Mouse (Mus musculus) MEL (cell line): ENCODE results near the gene Tiam1. TPM values are rescaled to one million over a fixed set of nuclear protein-coding genes. Genes with fewer than 3 reads are reported as not detected.

Experiments
- DNase-seq: peaks from one replicate; pipeline ENCODE4 v3.0.0; 2011; ENCODE audit warnings: low read depth, low spot score
- H3K27ac ChIP-seq: 2 replicates; pipeline ENCODE4 v1.5.1; 2012; ENCODE audit warnings: low read depth, mild to moderate bottlenecking, control low read depth, low read length, moderate library complexity; ENCODE audit not compliant: control insufficient read depth
- H3K27me3 ChIP-seq, 2 experiments: fragments of 150-350 bp in 1 of 2; sonication (generic) in 1 of 2; 2 replicates each; pipeline ENCODE4 v1.6.1; 2012; ENCODE audit warnings: low read length in 2 of 2, mild to moderate bottlenecking in 2 of 2, improper control_type of control experiment in 1 of 2, moderate library complexity in 1 of 2; ENCODE audit not compliant: insufficient read depth in 2 of 2, control insufficient read depth in 1 of 2
- H3K36me3 ChIP-seq, 2 experiments: 2 replicates each; pipeline ENCODE4 v1.6.1; 2012 to 2014; ENCODE audit warnings: low read length in 2 of 2, improper control_type of control experiment in 1 of 2, inconsistent platforms in 1 of 2, mild to moderate bottlenecking in 1 of 2; ENCODE audit not compliant: insufficient read depth in 2 of 2, control insufficient read depth in 1 of 2
- H3K4me1 ChIP-seq, 2 experiments: fragments of 150-350 bp in 1 of 2; sonication (generic) in 1 of 2; 2 replicates each; pipeline ENCODE4 v1.6.1; 2012; ENCODE audit warnings: low read length in 2 of 2, improper control_type of control experiment in 1 of 2, mild to moderate bottlenecking in 1 of 2; ENCODE audit not compliant: insufficient read depth in 2 of 2, control insufficient read depth in 1 of 2
- H3K4me3 ChIP-seq, 2 experiments: fragments of 150-350 bp in 1 of 2; sonication (generic) in 1 of 2; 2 replicates each; pipeline ENCODE4 v1.5.1; 2012; ENCODE audit warnings: low read depth in 2 of 2, low read length in 2 of 2, mild to moderate bottlenecking in 2 of 2, moderate library complexity in 2 of 2, control low read depth in 1 of 2, improper control_type of control experiment in 1 of 2; ENCODE audit not compliant: control insufficient read depth in 1 of 2, insufficient read depth in 1 of 2
- H3K79me2 ChIP-seq: 2 replicates; pipeline ENCODE4 v1.6.1; 2012; ENCODE audit warnings: mild to moderate bottlenecking, low read length, moderate library complexity; ENCODE audit not compliant: control insufficient read depth, poor library complexity, insufficient read depth
- H3K9ac ChIP-seq: 2 replicates; pipeline ENCODE4 v1.6.1; 2012; ENCODE audit warnings: low read depth, mild to moderate bottlenecking, control low read depth, low read length, moderate library complexity; ENCODE audit not compliant: control insufficient read depth, poor library complexity, severe bottlenecking
- H3K9me3 ChIP-seq: fragments of 150-350 bp; sonication (generic); replicated peaks from 2 replicates; pipeline ENCODE4 v1.6.1; 2012; ENCODE audit warnings: mild to moderate bottlenecking, low read length, improper control_type of control experiment, moderate library complexity; ENCODE audit not compliant: insufficient read depth
- BHLHE40 ChIP-seq: IDR thresholded peaks from 2 replicates; pipeline ENCODE4 v1.6.1; 2012; ENCODE audit warnings: low read depth, mild to moderate bottlenecking, inconsistent platforms, low read length, improper control_type of control experiment, borderline replicate concordance
- CHD1 ChIP-seq: IDR thresholded peaks from 2 replicates; pipeline ENCODE4 v1.6.1; 2012; ENCODE audit warnings: low read depth, mild to moderate bottlenecking, inconsistent platforms, low read length, improper control_type of control experiment
- CTCF ChIP-seq, 3 experiments: IDR thresholded peaks in 2 of 3; conservative IDR thresholded peaks in 1 of 3; 2 replicates each; pipeline ENCODE4 v1.5.1; 2011 to 2012; ENCODE audit warnings: low read length in 3 of 3, low read depth in 2 of 3, mild to moderate bottlenecking in 2 of 3, improper control_type of control experiment in 1 of 3, inconsistent platforms in 1 of 3, mixed read lengths in 1 of 3, moderate library complexity in 1 of 3; ENCODE audit not compliant: control insufficient read depth in 1 of 3, insufficient read depth in 1 of 3, poor library complexity in 1 of 3, severe bottlenecking in 1 of 3
- ELF1 ChIP-seq: IDR thresholded peaks from 2 replicates; pipeline ENCODE4 v1.6.1; 2014; ENCODE audit warnings: low read depth, mild to moderate bottlenecking, inconsistent platforms, low read length, improper control_type of control experiment, moderate library complexity
- EP300 ChIP-seq, 2 experiments: IDR thresholded peaks; 2 replicates each; pipeline ENCODE4 v1.6.1; 2011; ENCODE audit warnings: improper control_type of control experiment in 2 of 2, low read length in 2 of 2, low read depth in 1 of 2, mild to moderate bottlenecking in 1 of 2
- ETS1 ChIP-seq: IDR thresholded peaks from 2 replicates; pipeline ENCODE4 v1.6.1; 2012; ENCODE audit warnings: low read depth, mild to moderate bottlenecking, inconsistent platforms, low read length, improper control_type of control experiment, moderate library complexity
- GABPA ChIP-seq: IDR thresholded peaks from 2 replicates; pipeline ENCODE4 v1.6.1; 2012; ENCODE audit warnings: low read depth, mild to moderate bottlenecking, inconsistent platforms, low read length, improper control_type of control experiment, moderate library complexity
- KAT2A ChIP-seq: conservative IDR thresholded peaks from 2 replicates; pipeline ENCODE4 v1.6.1; 2012; ENCODE audit warnings: low read depth, low read length, improper control_type of control experiment, inconsistent platforms
- MAFK ChIP-seq: IDR thresholded peaks from 2 replicates; pipeline ENCODE4 v1.6.1; 2011; ENCODE audit warnings: low read depth, mild to moderate bottlenecking, low read length, improper control_type of control experiment, borderline replicate concordance
- NELFE ChIP-seq: IDR thresholded peaks from 2 replicates; pipeline ENCODE4 v1.6.1; 2011; ENCODE audit warnings: low read depth, low read length, improper control_type of control experiment
- NRF1 ChIP-seq: IDR thresholded peaks from 2 replicates; pipeline ENCODE4 v1.6.1; 2014; ENCODE audit warnings: low read depth, mild to moderate bottlenecking, inconsistent platforms, low read length, improper control_type of control experiment, moderate library complexity; ENCODE audit not compliant: poor library complexity, insufficient read depth, severe bottlenecking
- SIN3A ChIP-seq: IDR thresholded peaks from 2 replicates; pipeline ENCODE4 v1.6.1; 2012; ENCODE audit warnings: low read length, improper control_type of control experiment, inconsistent platforms
- SMC3 ChIP-seq: IDR thresholded peaks from 2 replicates; pipeline ENCODE4 v1.6.1; 2011; ENCODE audit warnings: low read depth, low read length, improper control_type of control experiment
- TAL1 ChIP-seq: IDR thresholded peaks from 2 replicates; pipeline ENCODE4 v1.6.1; 2012; ENCODE audit warnings: mild to moderate bottlenecking, inconsistent platforms, low read length, moderate library complexity, mixed read lengths
- TBP ChIP-seq: IDR thresholded peaks from 2 replicates; pipeline ENCODE4 v1.8.0; 2011; ENCODE audit warnings: low read depth, low read length, improper control_type of control experiment
- UBTF ChIP-seq: IDR thresholded peaks from 2 replicates; pipeline ENCODE4 v1.6.1; 2012; ENCODE audit warnings: low read depth, mild to moderate bottlenecking, inconsistent platforms, low read length, improper control_type of control experiment, moderate library complexity, borderline replicate concordance; ENCODE audit not compliant: insufficient read depth
- USF2 ChIP-seq, 2 experiments: IDR thresholded peaks; 2 replicates each; pipeline ENCODE4 v1.6.1; 2011 to 2012; ENCODE audit warnings: improper control_type of control experiment in 2 of 2, low read length in 2 of 2, borderline replicate concordance in 1 of 2, inconsistent platforms in 1 of 2, low read depth in 1 of 2, mild to moderate bottlenecking in 1 of 2; ENCODE audit not compliant: insufficient read depth in 1 of 2
- ZC3H11A ChIP-seq: IDR thresholded peaks from 2 replicates; pipeline ENCODE4 v1.6.1; 2012; ENCODE audit warnings: low read depth, mild to moderate bottlenecking, inconsistent platforms, low read length, improper control_type of control experiment
- ZKSCAN1 ChIP-seq: IDR thresholded peaks from 2 replicates; pipeline ENCODE4 v1.6.1; 2012; ENCODE audit warnings: low read depth, mild to moderate bottlenecking, inconsistent platforms, low read length, improper control_type of control experiment, moderate library complexity
- ZMIZ1 ChIP-seq: IDR thresholded peaks from 2 replicates; pipeline ENCODE4 v1.6.1; 2012; ENCODE audit warnings: low read depth, mild to moderate bottlenecking, inconsistent platforms, low read length, improper control_type of control experiment, moderate library complexity
- polyA plus RNA-seq, 2 experiments: library from polyadenylated mRNA; stranded (reverse) in 1 of 2; unstranded in 1 of 2; fragments of >175 nt in 1 of 2; fragments of >200 nt in 1 of 2; gene quantifications; 2 replicates each; pipeline versions ENCODE4 v1.2.1 to v1.2.4; 2012; ENCODE audit warnings: low replicate concordance in 2 of 2, low read depth in 1 of 2; ENCODE audit not compliant: insufficient read length in 2 of 2, insufficient read depth in 1 of 2, missing spikeins in 1 of 2
- total RNA-seq: library from RNA; depleted of rRNA; stranded (reverse); fragments of 300-350 nt; gene quantifications from 2 replicates; pipeline ENCODE4 v1.2.3, GENCODE M21; 2012

The Tiam1 gene
- total and polyA plus RNA-seq, 3 experiments: 15.0 to 23.9 (median 19.9) TPM

DNA sequence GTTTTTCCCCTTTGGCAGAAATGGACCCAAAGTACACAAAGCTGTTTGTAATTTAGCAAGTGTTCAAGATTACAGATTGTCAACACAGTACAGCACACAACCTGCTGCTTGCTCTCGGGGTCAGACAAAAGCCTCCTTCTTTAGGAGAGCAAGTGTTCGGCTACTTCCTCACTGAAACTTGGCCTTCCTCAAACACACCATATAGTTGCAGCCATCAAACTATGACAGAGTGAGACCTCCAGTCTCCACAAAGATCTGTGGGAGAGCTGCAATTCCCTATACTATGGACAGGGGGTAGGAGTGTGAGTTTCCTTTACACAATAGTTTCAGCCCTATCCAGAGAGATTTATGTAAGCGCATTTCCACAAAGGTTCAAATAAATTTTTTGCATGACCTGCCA, 278.9 kb downstream of the Tiam1 start:
- no peak overlapping the region for H3K4me3 ChIP-seq
- no peaks in the 10 kb centered on the region for H3K9me3 ChIP-seq
- no peak overlapping the region for H3K27ac ChIP-seq
- no peak for TF ChIP-seq ZC3H11A
- no peak for TF ChIP-seq UBTF
- no peak for TF ChIP-seq CTCF (IDR thresholded peaks at IDR 0.05 in 2 of 3, conservative IDR thresholded peaks at IDR 0.05 in 1 of 3; ENCODE audit: control insufficient read depth in 1 of 3, insufficient read depth in 1 of 3, low read depth in 2 of 3, low read length in 3 of 3, poor library complexity in 1 of 3, severe bottlenecking in 1 of 3)
- no peak for TF ChIP-seq NELFE
- no peak for TF ChIP-seq SMC3
- no peak for TF ChIP-seq TAL1
- TF ChIP-seq, all 39 proteins: peak for 0
- Histone ChIP-seq H3K9ac (no peak overlapping the region), H3K36me3 (peaks cover 0 to 15% of the 10 kb centered on the region in 2 experiments; a peak in 2 of 4 replicates), H3K79me2 (no peaks in the 10 kb centered on the region), H3K27me3 (no peaks in the 10 kb centered on the region), H3K4me1 (peaks cover 2 to 16% of the 10 kb centered on the region in 2 experiments; a peak in 3 of 4 replicates)
- DNase-seq: no peak

DNA sequence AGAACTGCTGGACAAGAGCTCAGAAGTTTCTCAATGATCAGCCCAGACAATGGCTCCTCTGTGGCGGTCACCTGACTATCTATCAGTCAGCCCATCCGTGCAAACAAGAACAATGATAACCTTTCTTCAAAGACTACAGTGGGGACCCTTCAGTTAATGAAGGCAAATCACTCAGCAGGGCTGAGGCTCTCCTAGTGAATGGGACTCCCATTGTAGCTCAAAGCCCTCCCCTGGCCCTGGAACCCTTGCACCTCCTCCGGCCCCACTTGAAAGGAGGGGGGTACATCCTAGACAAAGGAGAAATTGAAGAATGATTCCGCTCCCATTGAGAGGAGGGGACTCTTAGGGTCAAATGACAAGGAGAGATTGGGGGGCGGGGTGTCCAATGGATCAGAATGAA, 280.3 kb downstream of the Tiam1 start:
- DNase-seq: no peak
- Histone ChIP-seq H3K27ac (no peak overlapping the region), H3K4me3 (no peak overlapping the region), H3K4me1 (peaks cover 0 to 5% of the 10 kb centered on the region in 2 experiments; a peak in 2 of 4 replicates), H3K9me3 (no peaks in the 10 kb centered on the region), H3K9ac (no peak overlapping the region), H3K36me3 (peaks cover 0 to 3% of the 10 kb centered on the region in 2 experiments; a peak in 1 of 4 replicates), H3K27me3 (no peaks in the 10 kb centered on the region), H3K79me2 (no peaks in the 10 kb centered on the region)
- TF ChIP-seq ETS1 (no peak), BHLHE40 (no peak), KAT2A (no peak), EP300 (IDR thresholded peaks at IDR 0.05; ENCODE audit: low read depth in 1 of 2, low read length in 2 of 2) (no peak), GABPA (no peak), ELF1 (no peak), CHD1 (no peak), NRF1 (no peak), ZMIZ1 (no peak), MAFK (no peak), USF2 (IDR thresholded peaks at IDR 0.05; ENCODE audit: borderline replicate concordance in 1 of 2, insufficient read depth in 1 of 2, low read depth in 1 of 2, low read length in 2 of 2) (no peak), SIN3A (no peak), ZKSCAN1 (no peak), TBP (no peak)
